Mouse (Mus musculus): ENCODE measurements around the gene Rab31. TPM values are rescaled to one million over a fixed set of nuclear protein-coding genes. Genes with fewer than 3 reads are reported as not detected.

Gene Rab31
- polyA plus RNA-seq, 1 experiment: 32.1 TPM

DNA sequence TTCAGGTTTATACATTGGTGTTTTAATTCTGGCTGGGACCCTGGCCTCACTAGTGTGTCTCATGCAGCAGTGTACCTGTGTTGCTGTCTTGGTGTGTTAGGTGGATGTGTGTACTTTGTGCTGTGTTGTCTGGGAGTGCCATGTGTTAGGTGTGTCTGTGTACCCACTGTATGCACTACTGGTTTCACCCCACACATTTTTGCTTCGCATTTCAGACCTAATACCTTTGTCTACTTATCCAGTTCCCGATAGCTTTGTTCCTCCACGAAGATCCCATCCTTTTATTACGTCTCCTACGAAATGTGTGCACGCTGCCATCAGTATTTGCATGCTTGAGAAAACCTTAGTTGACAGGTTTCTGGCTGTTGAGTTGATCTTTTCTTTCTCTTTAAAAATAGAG is 27.9 kb upstream of the Rab31 start:
- TF ChIP-seq CTCF (IDR thresholded peaks at IDR 0.05; ENCODE audit: control insufficient read depth, insufficient read depth, insufficient replicate concordance, low read depth, low read length) (no peak), POLR2A (IDR thresholded peaks at IDR 0.05; ENCODE audit: control insufficient read depth, low read depth, low read length) (no peak)

DNA sequence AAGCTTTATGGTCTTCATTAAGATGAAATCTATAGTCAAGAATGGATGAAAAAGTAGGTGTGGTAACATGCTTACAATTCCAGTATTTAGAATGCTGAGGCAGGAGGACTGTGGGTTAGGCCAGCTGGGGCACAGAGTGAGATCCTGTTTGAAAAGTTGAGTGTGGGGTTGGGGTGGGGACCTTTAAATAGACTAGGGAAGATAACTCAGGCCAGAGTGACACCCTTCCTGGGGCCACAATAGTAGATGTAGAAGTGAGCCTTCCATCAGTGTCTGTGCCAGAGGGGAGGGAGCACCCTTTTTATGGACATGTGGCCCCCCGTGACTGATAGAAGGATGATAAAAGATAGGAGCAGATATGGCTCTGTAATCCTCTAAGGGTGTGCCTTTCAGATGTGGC is 26.8 kb upstream of the Rab31 start:
- TF ChIP-seq CTCF (IDR thresholded peaks at IDR 0.05; ENCODE audit: control insufficient read depth, insufficient read depth, insufficient replicate concordance, low read depth, low read length) (no peak), POLR2A (IDR thresholded peaks at IDR 0.05; ENCODE audit: control insufficient read depth, low read depth, low read length) (no peak)
- no peaks in the 10 kb centered on the region; the same call in 1 of the 2 replicates for H3K36me3 ChIP-seq (ENCODE audit: control insufficient read depth, insufficient read depth, low read length)
- H3K4me3 ChIP-seq (ENCODE audit: control insufficient read depth, low read depth, low read length): no peak overlapping the region
- H3K4me1 ChIP-seq (ENCODE audit: control insufficient read depth, insufficient read depth, low read length): peaks cover 2% of the 10 kb centered on the region; the same call in 1 of the 2 replicates
- H3K27ac ChIP-seq (ENCODE audit: control insufficient read depth, insufficient read depth, low read depth, low read length): no peak overlapping the region; the same call in 1 of the 2 replicates
- H3K27me3 ChIP-seq (ENCODE audit: control insufficient read depth, insufficient read depth, low read length): no peaks in the 10 kb centered on the region

More for the DNA sequence above, 27.9 kb upstream of the Rab31 start:
- Histone ChIP-seq H3K36me3 (ENCODE audit: control insufficient read depth, insufficient read depth, low read length) (no peaks in the 10 kb centered on the region; the same call in 1 of the 2 replicates), H3K27me3 (ENCODE audit: control insufficient read depth, insufficient read depth, low read length) (no peaks in the 10 kb centered on the region), H3K4me1 (ENCODE audit: control insufficient read depth, insufficient read depth, low read length) (peaks cover 2% of the 10 kb centered on the region; the same call in 1 of the 2 replicates), H3K27ac (ENCODE audit: control insufficient read depth, insufficient read depth, low read depth, low read length) (no peak overlapping the region), H3K4me3 (ENCODE audit: control insufficient read depth, low read depth, low read length) (peak overlapping the region; percentile 51; the same call in 1 of the 2 replicates)

DNA sequence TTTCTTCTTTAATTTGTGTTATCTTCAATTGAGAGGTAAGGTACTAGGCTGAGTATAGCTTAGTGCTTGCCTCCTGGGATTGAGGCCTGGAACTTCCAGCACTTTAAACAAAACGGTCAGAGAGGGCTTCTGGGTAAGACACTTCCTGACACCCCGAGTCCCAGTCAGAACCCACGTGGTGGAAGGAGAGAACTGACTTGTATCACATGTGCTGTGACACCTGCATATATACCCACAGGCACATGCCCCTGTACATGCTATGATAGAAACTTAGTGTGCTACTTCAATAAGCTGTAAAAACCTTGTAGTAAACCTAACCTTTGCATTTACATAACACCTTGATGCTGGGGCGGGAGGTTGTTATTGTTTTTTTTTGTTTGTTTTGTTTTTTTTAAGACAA is 25.9 kb upstream of the Rab31 start:
- no peak overlapping the region for H3K27ac ChIP-seq (ENCODE audit: control insufficient read depth, insufficient read depth, low read depth, low read length)
- TF ChIP-seq CTCF (IDR thresholded peaks at IDR 0.05; ENCODE audit: control insufficient read depth, insufficient read depth, insufficient replicate concordance, low read depth, low read length) (no peak), POLR2A (IDR thresholded peaks at IDR 0.05; ENCODE audit: control insufficient read depth, low read depth, low read length) (no peak)
- no peaks in the 10 kb centered on the region; the same call in 1 of the 2 replicates for H3K36me3 ChIP-seq (ENCODE audit: control insufficient read depth, insufficient read depth, low read length)

DNA sequence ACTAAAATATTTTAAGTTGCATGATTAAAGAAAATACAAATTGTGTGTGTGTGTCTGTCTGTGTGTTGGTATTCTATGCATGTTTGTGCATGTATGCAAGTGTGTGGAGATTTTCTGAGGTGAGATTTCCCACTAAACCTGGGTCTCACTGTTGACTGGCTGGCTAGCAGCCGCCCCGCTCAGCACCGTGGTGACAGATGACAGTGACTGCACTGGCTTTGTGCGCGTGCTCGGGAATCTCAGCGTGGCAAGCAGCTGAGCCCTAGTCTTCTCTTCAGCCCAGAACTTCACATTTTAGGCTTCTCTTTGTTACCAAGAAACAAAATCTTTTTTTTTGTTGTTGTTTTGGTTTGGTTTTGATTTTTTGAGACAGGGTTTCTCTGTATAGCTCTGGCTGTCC is 23.5 kb upstream of the Rab31 start:
- H3K27ac ChIP-seq (ENCODE audit: control insufficient read depth, insufficient read depth, low read depth, low read length): no peak overlapping the region
- H3K4me3 ChIP-seq (ENCODE audit: control insufficient read depth, low read depth, low read length): no peak overlapping the region
- H3K36me3 ChIP-seq (ENCODE audit: control insufficient read depth, insufficient read depth, low read length): no peaks in the 10 kb centered on the region
- TF ChIP-seq POLR2A (IDR thresholded peaks at IDR 0.05; ENCODE audit: control insufficient read depth, low read depth, low read length): no peak
- TF ChIP-seq CTCF (IDR thresholded peaks at IDR 0.05; ENCODE audit: control insufficient read depth, insufficient read depth, insufficient replicate concordance, low read depth, low read length): no peak
- H3K4me1 ChIP-seq (ENCODE audit: control insufficient read depth, insufficient read depth, low read length): peaks cover 5% of the 10 kb centered on the region
- H3K27me3 ChIP-seq (ENCODE audit: control insufficient read depth, insufficient read depth, low read length): no peaks in the 10 kb centered on the region

More for the DNA sequence above, 25.9 kb upstream of the Rab31 start:
- Histone ChIP-seq H3K4me1 (ENCODE audit: control insufficient read depth, insufficient read depth, low read length) (peaks cover 2% of the 10 kb centered on the region; the same call in 1 of the 2 replicates), H3K27me3 (ENCODE audit: control insufficient read depth, insufficient read depth, low read length) (no peaks in the 10 kb centered on the region), H3K4me3 (ENCODE audit: control insufficient read depth, low read depth, low read length) (no peak overlapping the region)

DNA sequence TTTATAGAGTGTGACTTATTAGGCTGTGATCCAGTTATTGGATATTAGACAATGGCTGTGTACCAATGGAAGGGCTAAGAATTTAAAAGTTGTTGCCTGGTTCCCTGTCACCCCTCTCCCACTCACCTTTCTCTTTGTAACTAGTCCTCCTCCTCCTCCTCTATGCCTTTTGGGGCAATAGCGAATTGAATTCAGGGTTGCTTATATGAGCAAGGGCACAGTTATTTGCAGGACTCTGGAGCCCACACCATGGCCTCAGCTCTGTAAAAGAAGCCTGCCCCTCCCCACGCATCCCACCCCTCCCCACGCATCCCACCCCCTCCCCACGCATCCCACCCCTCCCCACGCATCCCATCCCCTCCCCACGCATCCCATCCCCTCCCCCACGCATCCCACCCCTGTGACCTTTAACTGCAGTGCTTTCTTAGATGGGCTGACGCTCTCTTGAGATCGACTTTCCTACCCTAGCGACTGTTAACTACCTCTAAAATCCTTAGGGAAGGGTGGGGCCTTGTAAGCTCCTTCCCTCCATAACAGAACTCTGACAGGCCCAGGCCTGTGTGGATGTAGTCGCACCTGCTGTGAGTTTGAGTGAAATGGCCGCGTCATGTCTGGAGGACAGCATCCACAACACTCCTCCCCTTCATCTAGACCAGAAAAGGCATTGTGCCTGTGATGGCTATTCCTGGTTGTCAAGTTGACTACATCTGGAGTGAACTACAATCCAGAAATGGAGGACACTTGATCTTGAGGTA is 21.7 kb upstream of the Rab31 start:
- H3K4me1 ChIP-seq (ENCODE audit: control insufficient read depth, insufficient read depth, low read length): peaks cover 5% of the 10 kb centered on the region
- no peak overlapping the region for H3K27ac ChIP-seq (ENCODE audit: control insufficient read depth, insufficient read depth, low read depth, low read length)
- H3K36me3 ChIP-seq (ENCODE audit: control insufficient read depth, insufficient read depth, low read length): no peaks in the 10 kb centered on the region
- TF ChIP-seq POLR2A (IDR thresholded peaks at IDR 0.05; ENCODE audit: control insufficient read depth, low read depth, low read length) (no peak), CTCF (IDR thresholded peaks at IDR 0.05; ENCODE audit: control insufficient read depth, insufficient read depth, insufficient replicate concordance, low read depth, low read length) (no peak)
- no peaks in the 10 kb centered on the region for H3K27me3 ChIP-seq (ENCODE audit: control insufficient read depth, insufficient read depth, low read length)
- no peak overlapping the region for H3K4me3 ChIP-seq (ENCODE audit: control insufficient read depth, low read depth, low read length)

DNA sequence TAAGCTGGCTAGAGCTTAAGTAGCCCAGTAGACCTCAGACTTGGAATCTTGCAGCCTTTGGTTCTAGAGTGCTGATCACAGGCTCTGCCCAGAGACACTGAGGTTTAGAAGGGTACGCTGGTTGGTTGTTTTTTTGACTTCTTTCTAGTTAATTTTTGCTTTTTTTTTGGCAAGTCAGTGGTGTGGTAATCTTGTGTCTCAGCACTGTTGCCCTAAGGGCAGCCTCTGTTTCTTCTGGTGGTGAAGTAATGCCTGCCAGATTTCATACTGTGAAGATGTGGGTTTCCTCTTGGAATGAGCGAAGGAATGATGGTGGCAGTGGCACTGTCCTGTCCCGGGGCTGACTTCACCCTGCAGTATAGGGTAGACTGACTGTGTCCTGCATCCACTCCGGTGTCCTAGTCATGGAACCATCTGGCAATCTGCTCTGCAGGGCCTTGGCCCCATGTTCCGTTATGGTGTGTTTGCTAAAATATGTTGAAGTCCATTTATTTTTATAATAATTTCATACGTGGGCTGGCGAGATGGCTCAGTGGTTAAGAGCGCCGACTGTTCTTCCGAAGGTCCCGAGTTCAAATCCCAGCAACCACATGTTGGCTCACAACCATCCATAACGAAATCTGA is 20.9 kb upstream of the Rab31 start:
- no peaks in the 10 kb centered on the region for H3K36me3 ChIP-seq (ENCODE audit: control insufficient read depth, insufficient read depth, low read length)
- no peak for TF ChIP-seq POLR2A (IDR thresholded peaks at IDR 0.05; ENCODE audit: control insufficient read depth, low read depth, low read length)
- no peak for TF ChIP-seq CTCF (IDR thresholded peaks at IDR 0.05; ENCODE audit: control insufficient read depth, insufficient read depth, insufficient replicate concordance, low read depth, low read length)
- no peaks in the 10 kb centered on the region for H3K27me3 ChIP-seq (ENCODE audit: control insufficient read depth, insufficient read depth, low read length)
- H3K4me1 ChIP-seq (ENCODE audit: control insufficient read depth, insufficient read depth, low read length): peaks cover 12% of the 10 kb centered on the region
- H3K4me3 ChIP-seq (ENCODE audit: control insufficient read depth, low read depth, low read length): no peak overlapping the region
- H3K27ac ChIP-seq (ENCODE audit: control insufficient read depth, insufficient read depth, low read depth, low read length): no peak overlapping the region

DNA sequence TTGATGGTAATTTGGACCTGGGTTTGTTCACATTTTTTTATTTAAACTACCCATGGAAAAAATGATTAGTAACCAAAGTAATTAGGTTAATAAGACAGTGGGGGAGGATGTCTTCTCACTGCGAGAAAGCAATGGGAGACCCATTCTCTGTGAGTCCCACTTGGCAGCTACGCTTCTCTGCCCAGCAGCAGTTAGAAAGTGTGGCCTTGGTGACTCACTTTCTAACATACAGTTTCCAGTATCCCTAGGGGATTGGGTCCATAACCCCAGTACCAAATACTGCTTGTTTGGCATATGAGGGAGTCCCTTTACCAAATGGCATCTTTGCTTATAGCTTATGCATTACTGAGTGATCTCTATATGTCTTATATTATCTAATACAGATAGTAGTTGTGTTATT is 18.6 kb upstream of the Rab31 start:
- Histone ChIP-seq H3K27ac (ENCODE audit: control insufficient read depth, insufficient read depth, low read depth, low read length) (no peak overlapping the region), H3K27me3 (ENCODE audit: control insufficient read depth, insufficient read depth, low read length) (no peaks in the 10 kb centered on the region), H3K36me3 (ENCODE audit: control insufficient read depth, insufficient read depth, low read length) (no peaks in the 10 kb centered on the region), H3K4me1 (ENCODE audit: control insufficient read depth, insufficient read depth, low read length) (peaks cover 24% of the 10 kb centered on the region), H3K4me3 (ENCODE audit: control insufficient read depth, low read depth, low read length) (no peak overlapping the region)
- TF ChIP-seq CTCF (IDR thresholded peaks at IDR 0.05; ENCODE audit: control insufficient read depth, insufficient read depth, insufficient replicate concordance, low read depth, low read length) (no peak), POLR2A (IDR thresholded peaks at IDR 0.05; ENCODE audit: control insufficient read depth, low read depth, low read length) (no peak)
